Mouse (Mus musculus): Measurements from ENCODE around the gene Adk. TPM values are rescaled to one million over a fixed set of nuclear protein-coding genes. Genes with fewer than 3 reads are reported as not detected.
A peak's percentile ranks its signal among the peaks of the same experiment; 100 is the strongest.
"Not testable (repeated sequence)": the region's sequence is repeated elsewhere in the genome, so short reads cannot be mapped to it uniquely, and the experiment has no call there.

Adk gene
- polyA plus RNA-seq, 1 experiment = 24.2 TPM

- H3K27ac ChIP-seq (ENCODE audit: insufficient read depth, low read depth, low read length) = peak overlapping the region; percentile 49
- TF ChIP-seq CTCF (IDR thresholded peaks at IDR 0.05; ENCODE audit: low read depth, low read length) (no peak), POLR2A (IDR thresholded peaks at IDR 0.05; ENCODE audit: borderline replicate concordance, low read depth, low read length) (no peak)
- H3K4me3 ChIP-seq (ENCODE audit: insufficient read depth, low read length) = no peak overlapping the region
- H3K4me1 ChIP-seq (ENCODE audit: control insufficient read depth, insufficient read depth, low read length) = peaks cover 27% of the 10 kb centered on the region
These were observed 38.6 kb downstream of the Adk start for GRCm38 (mm10) chr14:21090930-21091486.

DNA sequence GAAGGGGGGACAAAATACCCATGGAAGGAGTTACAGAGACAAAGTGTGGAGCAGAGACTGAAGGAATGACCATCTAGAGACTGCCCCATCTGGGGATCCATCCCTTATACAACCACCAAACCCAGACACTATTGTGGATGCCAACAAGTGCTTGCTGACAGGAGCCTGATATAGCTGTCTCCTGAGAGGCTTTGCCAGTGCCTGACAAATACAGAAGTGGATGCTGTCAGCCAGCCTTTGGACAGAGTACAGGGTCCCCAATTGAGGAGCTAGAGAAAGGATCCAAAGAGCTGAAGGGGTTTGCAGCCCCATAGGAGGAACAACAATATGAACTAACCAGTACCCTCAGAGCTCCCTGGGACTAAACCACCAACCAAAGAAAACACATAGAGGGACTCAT lies 41.8 kb downstream of the Adk start:
- H3K27ac ChIP-seq (ENCODE audit: insufficient read depth, low read depth, low read length); H3K4me3 ChIP-seq (ENCODE audit: insufficient read depth, low read length): not testable (repeated sequence)
- H3K4me1 ChIP-seq (ENCODE audit: control insufficient read depth, insufficient read depth, low read length) = peaks cover 15% of the 10 kb centered on the region

- Histone ChIP-seq H3K27ac (ENCODE audit: insufficient read depth, low read depth, low read length) (no peak overlapping the region), H3K4me1 (ENCODE audit: control insufficient read depth, insufficient read depth, low read length) (peaks cover 8% of the 10 kb centered on the region), H3K4me3 (ENCODE audit: insufficient read depth, low read length) (no peak overlapping the region)
- TF ChIP-seq CTCF (IDR thresholded peaks at IDR 0.05; ENCODE audit: low read depth, low read length) = no peak
- no peak for TF ChIP-seq POLR2A (IDR thresholded peaks at IDR 0.05; ENCODE audit: borderline replicate concordance, low read depth, low read length)
These were observed 43.9 kb downstream of the Adk start for GRCm38 (mm10) chr14:21096279-21096678.

- TF ChIP-seq POLR2A (IDR thresholded peaks at IDR 0.05; ENCODE audit: borderline replicate concordance, low read depth, low read length) = no peak
- TF ChIP-seq CTCF (IDR thresholded peaks at IDR 0.05; ENCODE audit: low read depth, low read length) = no peak
- Histone ChIP-seq H3K27ac (ENCODE audit: insufficient read depth, low read depth, low read length) (no peak overlapping the region), H3K4me1 (ENCODE audit: control insufficient read depth, insufficient read depth, low read length) (peaks cover 8% of the 10 kb centered on the region; the same call in 1 of the 2 replicates), H3K4me3 (ENCODE audit: insufficient read depth, low read length) (no peak overlapping the region)
These were observed 44.3 kb downstream of the Adk start for GRCm38 (mm10) chr14:21096689-21097088.

DNA sequence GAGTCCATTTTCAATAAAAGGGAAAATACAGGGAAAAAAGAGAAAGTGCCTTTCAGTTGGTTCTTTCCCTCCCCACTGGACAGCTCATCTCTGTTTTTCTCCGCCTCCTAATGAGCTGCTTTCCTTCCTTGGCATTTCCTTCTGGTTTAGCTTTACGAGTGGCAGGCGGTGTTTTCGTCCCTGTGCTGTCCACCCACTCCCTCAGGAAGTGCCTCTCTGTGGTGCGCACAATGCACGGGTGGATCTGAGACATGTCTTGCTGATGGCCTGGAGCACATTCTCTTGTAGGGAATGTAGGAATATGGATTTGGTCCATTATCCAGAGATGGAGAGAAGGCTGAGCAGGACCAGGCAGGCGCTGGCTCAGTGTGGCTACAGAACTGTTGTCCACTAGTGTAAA lies 47.0 kb downstream of the Adk start:
- no peak overlapping the region for H3K27ac ChIP-seq (ENCODE audit: insufficient read depth, low read depth, low read length)
- peaks cover 17% of the 10 kb centered on the region for H3K4me1 ChIP-seq (ENCODE audit: control insufficient read depth, insufficient read depth, low read length)
- TF ChIP-seq POLR2A (IDR thresholded peaks at IDR 0.05; ENCODE audit: borderline replicate concordance, low read depth, low read length) = no peak
- no peak for TF ChIP-seq CTCF (IDR thresholded peaks at IDR 0.05; ENCODE audit: low read depth, low read length)
- no peak overlapping the region for H3K4me3 ChIP-seq (ENCODE audit: insufficient read depth, low read length)

DNA sequence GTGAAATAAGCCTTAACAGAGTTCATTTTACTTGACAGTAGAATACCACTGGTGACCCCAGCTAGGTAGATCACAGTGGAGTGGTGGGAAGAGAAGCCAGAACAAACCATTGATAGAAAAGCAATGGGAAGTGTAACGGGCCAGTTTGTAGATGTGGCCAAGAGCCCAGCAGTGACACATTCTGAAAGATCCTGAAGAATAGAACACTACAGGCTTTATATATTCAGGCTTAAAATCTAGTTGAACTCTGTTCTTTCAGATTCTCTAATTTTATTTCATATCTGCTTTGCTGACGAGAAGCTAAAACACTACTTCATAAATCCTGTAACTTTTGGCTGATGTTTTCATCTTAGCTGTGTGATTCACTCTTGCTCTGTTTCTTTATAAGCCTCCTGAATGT lies 48.5 kb downstream of the Adk start:
- Histone ChIP-seq H3K4me1 (ENCODE audit: control insufficient read depth, insufficient read depth, low read length) (peaks cover 17% of the 10 kb centered on the region), H3K27ac (ENCODE audit: insufficient read depth, low read depth, low read length) (no peak overlapping the region), H3K4me3 (ENCODE audit: insufficient read depth, low read length) (no peak overlapping the region)
- TF ChIP-seq POLR2A (IDR thresholded peaks at IDR 0.05; ENCODE audit: borderline replicate concordance, low read depth, low read length) = no peak
- TF ChIP-seq CTCF (IDR thresholded peaks at IDR 0.05; ENCODE audit: low read depth, low read length) = no peak

GRCm38 (mm10) chr14:21101562-21101961 lies 49.2 kb downstream of the Adk start:
- H3K27ac ChIP-seq (ENCODE audit: insufficient read depth, low read depth, low read length) = peak overlapping the region; percentile 32
- H3K4me1 ChIP-seq (ENCODE audit: control insufficient read depth, insufficient read depth, low read length) = peaks cover 17% of the 10 kb centered on the region
- H3K4me3 ChIP-seq (ENCODE audit: insufficient read depth, low read length) = peak overlapping the region; percentile 6
- TF ChIP-seq POLR2A (IDR thresholded peaks at IDR 0.05; ENCODE audit: borderline replicate concordance, low read depth, low read length) = no peak

GRCm38 (mm10) chr14:21102666-21103203 lies 50.4 kb downstream of the Adk start:
- H3K27ac ChIP-seq (ENCODE audit: insufficient read depth, low read depth, low read length) = no peak overlapping the region
- peaks cover 17% of the 10 kb centered on the region for H3K4me1 ChIP-seq (ENCODE audit: control insufficient read depth, insufficient read depth, low read length)
- TF ChIP-seq POLR2A (IDR thresholded peaks at IDR 0.05; ENCODE audit: borderline replicate concordance, low read depth, low read length) (no peak), CTCF (IDR thresholded peaks at IDR 0.05; ENCODE audit: low read depth, low read length) (no peak)
- no peak overlapping the region for H3K4me3 ChIP-seq (ENCODE audit: insufficient read depth, low read length)

GRCm38 (mm10) chr14:21105049-21105448 lies 52.7 kb downstream of the Adk start:
- Histone ChIP-seq H3K4me3 (ENCODE audit: insufficient read depth, low read length) (no peak overlapping the region), H3K4me1 (ENCODE audit: control insufficient read depth, insufficient read depth, low read length) (peaks cover 14% of the 10 kb centered on the region), H3K27ac (ENCODE audit: insufficient read depth, low read depth, low read length) (no peak overlapping the region)
- TF ChIP-seq POLR2A (IDR thresholded peaks at IDR 0.05; ENCODE audit: borderline replicate concordance, low read depth, low read length) (no peak), CTCF (IDR thresholded peaks at IDR 0.05; ENCODE audit: low read depth, low read length) (no peak)

GRCm38 (mm10) chr14:21106582-21106981 lies 54.2 kb downstream of the Adk start:
- H3K4me3 ChIP-seq (ENCODE audit: insufficient read depth, low read length) = no peak overlapping the region
- peaks cover 11% of the 10 kb centered on the region for H3K4me1 ChIP-seq (ENCODE audit: control insufficient read depth, insufficient read depth, low read length)
- TF ChIP-seq CTCF (IDR thresholded peaks at IDR 0.05; ENCODE audit: low read depth, low read length) (no peak), POLR2A (IDR thresholded peaks at IDR 0.05; ENCODE audit: borderline replicate concordance, low read depth, low read length) (no peak)
- H3K27ac ChIP-seq (ENCODE audit: insufficient read depth, low read depth, low read length) = no peak overlapping the region

- TF ChIP-seq CTCF (IDR thresholded peaks at IDR 0.05; ENCODE audit: low read depth, low read length) (no peak), POLR2A (IDR thresholded peaks at IDR 0.05; ENCODE audit: borderline replicate concordance, low read depth, low read length) (no peak)
- Histone ChIP-seq H3K27ac (ENCODE audit: insufficient read depth, low read depth, low read length) (no peak overlapping the region), H3K4me3 (ENCODE audit: insufficient read depth, low read length) (no peak overlapping the region)
These were observed 55.2 kb downstream of the Adk start for GRCm38 (mm10) chr14:21107551-21107950.

More at GRCm38 (mm10) chr14:21107551-21107950, 55.2 kb downstream of the Adk start:
- H3K4me1 ChIP-seq (ENCODE audit: control insufficient read depth, insufficient read depth, low read length) = peaks cover 10% of the 10 kb centered on the region

Measured in bone marrow macrophage, adult 2 months (primary cell).